Mouse (Mus musculus) liver, embryonic 13.5 days (tissue): Measurements from ENCODE around the gene Dgki. TPM values are rescaled to one million over a fixed set of nuclear protein-coding genes. Genes with fewer than 3 reads are reported as not detected.

Source experiments
- ATAC-seq: fragments of 200-750 bp; cut with Nextera tagmentation; 2 replicates; pipeline ENCODE4 v1.8.0; 2017; ENCODE audit warnings: low read depth, mild to moderate bottlenecking, moderate number of reproducible peaks, moderate library complexity
- DNase-seq: peaks from one replicate; pipeline ENCODE4 v3.0.0; 2022
- H3K27ac ChIP-seq: fragments of 300-500 bp; sonication (generic); 2 replicates; pipeline ENCODE4 v1.5.1; 2015; ENCODE audit warnings: moderate library complexity, mild to moderate bottlenecking, inconsistent platforms
- H3K27me3 ChIP-seq: fragments of 300-500 bp; sonication (generic); 2 replicates; pipeline ENCODE4 v1.6.1; 2015; ENCODE audit warnings: mild to moderate bottlenecking, inconsistent platforms
- H3K36me3 ChIP-seq: fragments of 300-500 bp; sonication (generic); 2 replicates; pipeline ENCODE4 v1.6.1; 2015; ENCODE audit warnings: mild to moderate bottlenecking, inconsistent platforms
- H3K4me1 ChIP-seq: fragments of 300-500 bp; sonication (generic); replicated peaks from 2 replicates; pipeline ENCODE4 v1.6.1; 2015; ENCODE audit warnings: inconsistent platforms
- H3K4me2 ChIP-seq: fragments of 300-500 bp; sonication (generic); 2 replicates; pipeline ENCODE4 v1.6.1; 2015; ENCODE audit warnings: inconsistent platforms, mild to moderate bottlenecking, moderate library complexity
- H3K4me3 ChIP-seq: fragments of 300-500 bp; sonication (generic); replicated peaks from 2 replicates; pipeline ENCODE4 v1.5.1; 2015; ENCODE audit warnings: mild to moderate bottlenecking, inconsistent platforms
- H3K9ac ChIP-seq: fragments of 300-500 bp; sonication (generic); 2 replicates; pipeline ENCODE4 v1.6.1; 2015; ENCODE audit warnings: mild to moderate bottlenecking, inconsistent platforms
- H3K9me3 ChIP-seq: fragments of 300-500 bp; sonication (generic); replicated peaks from 2 replicates; pipeline ENCODE4 v1.6.1; 2016; ENCODE audit warnings: inconsistent platforms
- WGBS: fragments of 180-500 bp; shearing (Covaris S2); methylation state at CpG from one replicate; pipeline ENCODE4 v1.1.7; 2015; ENCODE audit not compliant: insufficient replicate concordance; 5-methylcytosine and 5-hydroxymethylcytosine counted together
- polyA plus RNA-seq: library from polyadenylated mRNA; unstranded; fragments of >200 nt; fragmentation: Nextera tagmentation; extraction: Ambion mirVana; gene quantifications from 2 replicates; pipeline ENCODE4 v1.2.1, GENCODE M21; 2015

Gene Dgki
- polyA plus RNA-seq, 1 experiment from 2014 or later = 0.06 TPM

GRCm38 (mm10) chr6:36994329-36994728 lies 305.7 kb downstream of the Dgki start:
- Histone ChIP-seq H3K9ac (no peak overlapping the region), H3K4me1 (no peaks in the 10 kb centered on the region), H3K4me3 (no peak overlapping the region), H3K9me3 (no peaks in the 10 kb centered on the region), H3K27me3 (no peaks in the 10 kb centered on the region), H3K27ac (no peak overlapping the region), H3K36me3 (no peaks in the 10 kb centered on the region), H3K4me2 (no peak overlapping the region)
- 74% methylated on average over 5 of the region's 5 CpGs for WGBS
- ATAC-seq = no peak
- no peak for DNase-seq

GRCm38 (mm10) chr6:36990186-36990585 lies 309.8 kb downstream of the Dgki start:
- 64% methylated on average over 3 of the region's 3 CpGs for WGBS
- H3K36me3 ChIP-seq = no peaks in the 10 kb centered on the region

DNA sequence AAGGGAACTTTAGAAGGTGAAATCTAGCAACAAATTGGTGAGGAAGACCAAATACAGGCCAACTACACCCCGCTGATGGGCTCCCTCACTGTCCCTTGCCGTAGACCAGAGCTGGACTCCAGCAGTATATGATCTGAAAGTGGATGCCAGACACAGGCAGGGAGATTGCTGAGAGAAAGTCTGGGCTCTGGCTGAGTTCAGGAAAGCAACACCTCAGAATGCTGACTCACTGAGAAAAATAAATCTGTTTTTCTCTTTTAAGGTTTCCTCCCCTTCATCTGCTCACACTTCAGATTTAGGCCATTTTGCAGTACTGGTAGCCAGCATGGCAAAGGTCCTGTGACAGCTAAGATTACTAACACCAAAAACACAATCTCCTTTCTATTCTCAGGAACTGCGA lies 311.2 kb downstream of the Dgki start:
- no peak overlapping the region for H3K4me2 ChIP-seq
- ATAC-seq = no peak
- H3K27ac ChIP-seq = no peak overlapping the region
- no peak for DNase-seq
- 77% methylated on average over 3 of the region's 3 CpGs for WGBS
- no peak overlapping the region for H3K4me3 ChIP-seq
- H3K4me1 ChIP-seq = no peaks in the 10 kb centered on the region
- H3K9ac ChIP-seq = no peak overlapping the region
- H3K9me3 ChIP-seq = no peaks in the 10 kb centered on the region
- H3K36me3 ChIP-seq = no peaks in the 10 kb centered on the region
- no peaks in the 10 kb centered on the region for H3K27me3 ChIP-seq

More at GRCm38 (mm10) chr6:36990186-36990585, 309.8 kb downstream of the Dgki start:
- H3K9me3 ChIP-seq = no peaks in the 10 kb centered on the region
- no peak overlapping the region for H3K4me2 ChIP-seq
- DNase-seq (no peak), ATAC-seq (no peak)
- H3K4me1 ChIP-seq = no peaks in the 10 kb centered on the region
- no peak overlapping the region for H3K4me3 ChIP-seq
- no peak overlapping the region for H3K27ac ChIP-seq
- H3K27me3 ChIP-seq = no peaks in the 10 kb centered on the region
- no peak overlapping the region for H3K9ac ChIP-seq

DNA sequence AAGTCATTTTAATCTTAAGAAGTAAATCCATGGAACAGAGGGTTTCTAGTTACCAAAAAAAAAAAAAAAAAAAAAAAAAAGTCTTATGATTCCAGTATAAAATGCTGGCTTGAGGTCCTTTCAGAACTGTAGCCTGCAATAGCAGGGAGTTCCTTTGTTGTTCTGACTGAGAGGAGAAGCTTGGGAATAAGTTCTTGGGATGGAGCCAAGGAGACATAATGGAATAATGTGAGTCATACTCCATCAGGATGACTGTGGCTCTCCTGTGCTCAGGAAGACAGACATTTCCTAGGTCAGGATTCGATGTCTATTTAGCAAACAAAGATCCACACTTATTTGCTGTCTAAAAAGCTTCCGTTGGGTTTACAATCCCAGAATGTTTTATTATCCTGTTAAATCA lies 318.3 kb downstream of the Dgki start:
- Histone ChIP-seq H3K4me3 (no peak overlapping the region), H3K4me2 (no peak overlapping the region), H3K9me3 (no peaks in the 10 kb centered on the region), H3K27me3 (no peaks in the 10 kb centered on the region), H3K4me1 (no peaks in the 10 kb centered on the region), H3K9ac (no peak overlapping the region), H3K27ac (no peak overlapping the region), H3K36me3 (no peaks in the 10 kb centered on the region)
- ATAC-seq (no peak), DNase-seq (no peak)
- 66% methylated on average over 2 of the region's 2 CpGs for whole genome bisulfite sequencing

GRCm38 (mm10) chr6:36980475-36980874 lies 319.5 kb downstream of the Dgki start:
- Histone ChIP-seq H3K4me1 (no peaks in the 10 kb centered on the region), H3K4me2 (no peak overlapping the region), H3K9ac (no peak overlapping the region), H3K36me3 (no peaks in the 10 kb centered on the region), H3K27me3 (no peaks in the 10 kb centered on the region), H3K27ac (no peak overlapping the region), H3K4me3 (no peak overlapping the region), H3K9me3 (no peaks in the 10 kb centered on the region)
- no peak for DNase-seq
- ATAC-seq = no peak
- 26% methylated on average over 5 of the region's 5 CpGs for WGBS

GRCm38 (mm10) chr6:36978176-36978575 lies 321.8 kb downstream of the Dgki start:
- Histone ChIP-seq H3K4me2 (no peak overlapping the region), H3K9ac (no peak overlapping the region), H3K4me1 (no peaks in the 10 kb centered on the region), H3K27ac (no peak overlapping the region), H3K4me3 (no peak overlapping the region), H3K36me3 (no peaks in the 10 kb centered on the region), H3K27me3 (no peaks in the 10 kb centered on the region), H3K9me3 (no peaks in the 10 kb centered on the region)
- ATAC-seq = no peak
- DNase-seq = no peak
- WGBS = 39% methylated on average over 1 of the region's 1 CpGs

- WGBS = 55% methylated on average over 9 of the region's 9 CpGs
- H3K4me2 ChIP-seq = no peak overlapping the region
- no peak for ATAC-seq
- H3K4me3 ChIP-seq = no peak overlapping the region
- H3K9me3 ChIP-seq = no peaks in the 10 kb centered on the region
- H3K9ac ChIP-seq = no peak overlapping the region
- DNase-seq = no peak
- no peaks in the 10 kb centered on the region for H3K4me1 ChIP-seq
- H3K27ac ChIP-seq = no peak overlapping the region
- H3K27me3 ChIP-seq = no peaks in the 10 kb centered on the region
- H3K36me3 ChIP-seq = no peaks in the 10 kb centered on the region
Measured at GRCm38 (mm10) chr6:36973096-36973495, 326.9 kb downstream of the Dgki start.

DNA sequence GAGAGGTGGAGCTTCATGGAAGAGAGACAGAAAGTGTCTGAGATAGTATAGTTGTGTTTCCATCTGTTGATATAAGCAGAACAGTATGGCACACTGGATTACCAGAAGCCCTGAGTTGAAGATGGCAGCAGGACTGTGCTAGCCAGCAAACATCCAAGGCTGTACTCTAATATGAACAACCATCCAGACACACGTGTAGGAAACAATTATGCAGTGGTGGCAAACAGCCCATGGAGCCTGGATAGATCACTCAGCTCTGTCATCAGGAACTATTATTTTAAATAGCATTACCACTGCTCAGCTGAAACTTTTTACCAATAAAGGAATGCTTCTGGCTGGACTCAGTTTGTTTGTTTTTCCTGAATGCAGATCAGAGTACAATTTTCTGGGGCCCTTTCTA lies 327.5 kb downstream of the Dgki start:
- Histone ChIP-seq H3K9me3 (no peaks in the 10 kb centered on the region), H3K4me3 (no peak overlapping the region), H3K27me3 (no peaks in the 10 kb centered on the region), H3K4me2 (no peak overlapping the region), H3K27ac (no peak overlapping the region), H3K36me3 (no peaks in the 10 kb centered on the region), H3K9ac (no peak overlapping the region), H3K4me1 (no peaks in the 10 kb centered on the region)
- DNase-seq = no peak
- 37% methylated on average over 1 of the region's 1 CpGs for WGBS
- no peak for ATAC-seq

DNA sequence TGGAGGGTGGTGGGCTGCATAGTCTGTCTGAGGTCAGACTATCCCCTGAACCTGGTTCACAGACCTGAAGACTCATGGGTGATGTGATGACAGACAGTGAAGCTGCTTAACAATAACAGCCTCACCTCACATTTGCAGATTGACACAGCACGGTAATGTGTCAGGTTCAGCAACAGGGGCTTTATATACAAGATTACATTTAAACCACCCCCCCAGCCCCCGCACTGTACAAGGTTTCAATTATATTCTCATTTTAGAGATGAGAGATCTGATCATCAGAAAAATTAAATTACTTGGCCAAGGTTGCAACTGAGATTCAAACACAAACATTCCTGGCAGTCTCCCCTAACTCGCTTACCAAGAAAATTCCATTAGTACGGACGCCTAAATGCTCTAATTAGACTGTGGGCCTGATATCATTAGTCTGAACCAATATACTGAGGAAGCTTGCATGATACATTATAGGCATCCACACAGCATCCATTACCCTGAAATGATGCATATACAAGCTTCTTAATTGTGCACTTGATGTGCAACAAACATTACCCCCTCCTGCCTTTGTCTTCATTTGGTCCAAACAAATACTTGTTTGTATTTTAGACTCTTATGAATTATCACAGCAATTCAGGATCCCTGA lies 330.6 kb downstream of the Dgki start:
- H3K4me2 ChIP-seq = no peak overlapping the region
- DNase-seq (no peak), ATAC-seq (no peak)
- no peak overlapping the region for H3K9ac ChIP-seq
- H3K36me3 ChIP-seq = no peaks in the 10 kb centered on the region
- WGBS = 70% methylated on average over 5 of the region's 5 CpGs
- H3K9me3 ChIP-seq = no peaks in the 10 kb centered on the region
- no peaks in the 10 kb centered on the region for H3K27me3 ChIP-seq
- no peak overlapping the region for H3K4me3 ChIP-seq
- H3K27ac ChIP-seq = no peak overlapping the region
- H3K4me1 ChIP-seq = no peaks in the 10 kb centered on the region

DNA sequence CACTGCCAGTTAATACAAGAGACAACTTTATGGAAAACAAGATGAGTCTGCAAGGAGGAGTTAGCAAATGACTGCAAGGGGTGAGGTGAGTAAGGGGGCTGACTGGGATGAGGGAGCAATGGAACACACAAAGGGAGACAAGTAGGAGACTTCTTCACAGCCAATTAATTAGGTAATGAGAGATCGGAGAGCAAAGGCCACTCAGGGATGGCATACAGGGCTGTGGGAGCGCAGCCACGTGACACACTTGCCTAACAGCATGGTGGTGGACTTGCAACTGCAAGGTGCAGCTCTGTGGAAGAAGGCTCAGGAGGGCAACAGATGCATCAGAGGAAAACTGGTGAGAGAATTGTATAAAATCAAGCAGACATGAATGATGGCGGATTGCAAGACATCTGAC lies 339.3 kb downstream of the Dgki start:
- Histone ChIP-seq H3K4me3 (no peak overlapping the region), H3K9me3 (no peaks in the 10 kb centered on the region), H3K36me3 (no peaks in the 10 kb centered on the region), H3K9ac (no peak overlapping the region), H3K27me3 (no peaks in the 10 kb centered on the region), H3K4me2 (no peak overlapping the region), H3K27ac (no peak overlapping the region), H3K4me1 (no peaks in the 10 kb centered on the region)
- no peak for DNase-seq
- WGBS = 74% methylated on average over 4 of the region's 4 CpGs
- ATAC-seq = no peak

DNA sequence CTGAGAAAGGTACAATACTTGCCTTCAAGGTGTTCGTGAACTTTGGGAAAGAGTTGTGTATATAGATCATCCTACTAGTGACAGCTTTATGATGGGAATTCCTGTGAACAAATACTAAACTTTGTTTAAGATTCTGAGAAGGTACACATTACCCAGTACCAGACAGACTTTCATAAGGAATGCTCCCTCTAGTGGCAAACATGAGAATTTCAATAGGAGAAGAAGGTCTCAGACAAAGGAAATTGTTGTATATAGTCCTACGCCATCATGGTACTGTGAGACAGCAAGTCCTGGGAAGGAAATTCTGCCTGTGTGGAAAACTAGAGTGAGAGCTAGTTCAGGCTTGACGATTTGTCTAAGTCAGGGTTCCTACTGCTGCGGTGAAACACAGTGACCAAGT lies 344.7 kb downstream of the Dgki start:
- WGBS = 60% methylated on average over 4 of the region's 4 CpGs
- DNase-seq (no peak), ATAC-seq (no peak)

GRCm38 (mm10) chr6:36950648-36951047 lies 349.3 kb downstream of the Dgki start:
- Histone ChIP-seq H3K9me3 (no peaks in the 10 kb centered on the region), H3K36me3 (no peaks in the 10 kb centered on the region), H3K27me3 (no peaks in the 10 kb centered on the region), H3K4me3 (no peak overlapping the region), H3K4me2 (no peak overlapping the region), H3K4me1 (no peaks in the 10 kb centered on the region), H3K9ac (no peak overlapping the region), H3K27ac (no peak overlapping the region)
- 40% methylated on average over 3 of the region's 3 CpGs for WGBS
- ATAC-seq (no peak), DNase-seq (no peak)

More for the DNA sequence above, 344.7 kb downstream of the Dgki start:
- no peaks in the 10 kb centered on the region for H3K4me1 ChIP-seq
- H3K4me3 ChIP-seq = no peak overlapping the region
- H3K27me3 ChIP-seq = no peaks in the 10 kb centered on the region
- H3K9ac ChIP-seq = no peak overlapping the region
- no peak overlapping the region for H3K4me2 ChIP-seq
- no peaks in the 10 kb centered on the region for H3K9me3 ChIP-seq
- H3K36me3 ChIP-seq = no peaks in the 10 kb centered on the region
- no peak overlapping the region for H3K27ac ChIP-seq
